Mouse (Mus musculus): ENCODE measurements around the gene Iqcm. TPM values are rescaled to one million over a fixed set of nuclear protein-coding genes. Genes with fewer than 3 reads are reported as not detected.

Iqcm gene
- polyA plus RNA-seq, 2 experiments = not detected

DNA sequence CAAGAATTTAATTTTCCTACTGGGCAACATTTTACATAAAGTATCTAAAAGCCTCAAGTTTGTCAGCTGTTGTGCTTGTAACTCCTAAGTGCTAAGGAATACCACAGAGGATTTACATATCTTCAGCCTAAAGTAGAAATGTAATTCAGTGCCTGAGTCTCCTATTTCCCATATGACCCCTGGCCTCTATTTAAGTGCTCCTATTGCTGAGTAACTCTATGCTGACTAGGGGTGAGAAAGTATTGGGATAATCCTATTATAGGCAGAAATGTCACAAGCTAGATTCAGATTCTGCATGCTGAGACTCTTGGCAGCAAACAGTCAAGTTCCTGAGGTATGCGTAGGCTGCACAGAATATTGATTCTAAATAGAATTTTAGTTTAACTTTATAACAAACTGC lies 60.8 kb downstream of the Iqcm start:
- DNase-seq (ENCODE audit: low read depth in 3 of 3, low spot score in 3 of 3) (no peak), ATAC-seq (ENCODE audit: insufficient read depth) (no peak)
- Histone ChIP-seq H3K27me3 (ENCODE audit: control insufficient read depth, insufficient read depth, low read length) (no peaks in the 10 kb centered on the region), H3K9me3 (ENCODE audit: control insufficient read depth, low read length) (no peaks in the 10 kb centered on the region), H3K9ac (replicated peaks) (no peak overlapping the region), H3K27ac (no peak overlapping the region), H3K4me1 (replicated peaks; ENCODE audit: control insufficient read depth in 2 of 2, insufficient read depth in 2 of 2, low read length in 1 of 2) (no peaks in the 10 kb centered on the region), H3K4me2 (ENCODE audit: low read depth) (no peak overlapping the region), H3K36me3 (replicated peaks; ENCODE audit: control insufficient read depth, insufficient read depth, low read depth) (no peaks in the 10 kb centered on the region), H3K4me3 (ENCODE audit: insufficient read depth in 1 of 2, low read depth in 2 of 2, low read length in 2 of 2) (no peak overlapping the region)
- WGBS (ENCODE audit: insufficient replicate concordance) = 53% methylated on average over 1 of the region's 1 CpGs
- no peak for TF ChIP-seq CTCF (IDR thresholded peaks at IDR 0.05; ENCODE audit: low read depth)

DNA sequence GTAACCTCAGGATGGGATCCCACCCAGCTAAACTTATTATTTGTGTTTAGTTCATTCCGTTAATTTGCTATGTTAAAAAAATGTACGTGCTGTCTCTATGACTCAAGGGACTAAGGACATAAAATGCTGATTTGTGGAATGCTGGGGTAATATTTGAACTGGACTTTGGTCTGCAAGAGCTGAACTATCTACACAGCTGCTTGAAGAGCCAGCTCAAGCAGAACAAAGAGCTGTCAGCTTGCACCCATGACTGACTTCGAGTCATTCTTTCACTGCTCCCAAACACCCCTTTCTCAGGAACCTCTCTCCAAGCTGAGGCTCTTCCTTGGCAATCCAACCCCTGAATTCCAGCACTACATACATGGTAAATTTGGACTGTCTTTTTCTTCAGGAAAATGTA lies 65.3 kb downstream of the Iqcm start:
- DNase-seq (ENCODE audit: low read depth in 3 of 3, low spot score in 3 of 3) = no peak
- H3K4me3 ChIP-seq (ENCODE audit: insufficient read depth in 1 of 2, low read depth in 2 of 2, low read length in 2 of 2) = no peak overlapping the region
- no peak for ATAC-seq (ENCODE audit: insufficient read depth)

DNA sequence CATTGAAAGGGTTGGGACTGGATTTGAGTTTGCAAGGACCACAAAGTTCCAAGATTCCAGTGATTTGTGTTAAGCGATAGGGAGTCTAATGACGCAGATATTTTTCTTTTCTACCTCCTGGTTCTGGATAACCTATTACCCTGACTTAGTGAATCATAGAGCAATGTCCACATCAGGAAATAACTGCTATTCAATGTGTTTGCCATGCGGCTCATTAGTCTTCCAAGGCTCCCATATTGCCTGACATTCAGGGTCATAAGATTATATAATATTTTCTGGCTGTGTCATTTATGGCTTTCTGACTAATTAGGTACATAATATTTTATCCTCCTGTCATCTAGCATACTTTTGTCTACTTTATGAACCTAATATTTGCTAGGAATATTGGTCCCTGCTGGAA lies 100.8 kb downstream of the Iqcm start:
- DNase-seq (ENCODE audit: low read depth in 3 of 3, low spot score in 3 of 3) = no peak
- ATAC-seq (ENCODE audit: insufficient read depth) = no peak
- Histone ChIP-seq H3K4me1 (replicated peaks; ENCODE audit: control insufficient read depth in 2 of 2, insufficient read depth in 2 of 2, low read length in 1 of 2) (no peaks in the 10 kb centered on the region), H3K27ac (no peak overlapping the region), H3K4me2 (ENCODE audit: low read depth) (no peak overlapping the region), H3K9ac (replicated peaks) (no peak overlapping the region), H3K27me3 (ENCODE audit: control insufficient read depth, insufficient read depth, low read length) (no peaks in the 10 kb centered on the region), H3K4me3 (ENCODE audit: insufficient read depth in 1 of 2, low read depth in 2 of 2, low read length in 2 of 2) (no peak overlapping the region), H3K9me3 (ENCODE audit: control insufficient read depth, low read length) (no peaks in the 10 kb centered on the region), H3K36me3 (replicated peaks; ENCODE audit: control insufficient read depth, insufficient read depth, low read depth) (no peaks in the 10 kb centered on the region)
- no peak for TF ChIP-seq EP300 (IDR thresholded peaks at IDR 0.05; ENCODE audit: low read depth)
- no peak for TF ChIP-seq CTCF (IDR thresholded peaks at IDR 0.05; ENCODE audit: low read depth)
- WGBS (ENCODE audit: insufficient replicate concordance) = 62% methylated on average over 3 of the region's 3 CpGs

More for the DNA sequence above, 65.3 kb downstream of the Iqcm start:
- TF ChIP-seq CTCF (IDR thresholded peaks at IDR 0.05; ENCODE audit: low read depth) (no peak), EP300 (IDR thresholded peaks at IDR 0.05; ENCODE audit: low read depth) (no peak)
- no peak overlapping the region for H3K27ac ChIP-seq
- no peaks in the 10 kb centered on the region for H3K9me3 ChIP-seq (ENCODE audit: control insufficient read depth, low read length)
- no peaks in the 10 kb centered on the region for H3K27me3 ChIP-seq (ENCODE audit: control insufficient read depth, insufficient read depth, low read length)
- 54% methylated on average over 3 of the region's 3 CpGs for WGBS (ENCODE audit: insufficient replicate concordance)
- H3K9ac ChIP-seq (replicated peaks) = no peak overlapping the region
- no peaks in the 10 kb centered on the region for H3K4me1 ChIP-seq (replicated peaks; ENCODE audit: control insufficient read depth in 2 of 2, insufficient read depth in 2 of 2, low read length in 1 of 2)
- H3K36me3 ChIP-seq (replicated peaks; ENCODE audit: control insufficient read depth, insufficient read depth, low read depth) = no peaks in the 10 kb centered on the region
- H3K4me2 ChIP-seq (ENCODE audit: low read depth) = no peak overlapping the region

DNA sequence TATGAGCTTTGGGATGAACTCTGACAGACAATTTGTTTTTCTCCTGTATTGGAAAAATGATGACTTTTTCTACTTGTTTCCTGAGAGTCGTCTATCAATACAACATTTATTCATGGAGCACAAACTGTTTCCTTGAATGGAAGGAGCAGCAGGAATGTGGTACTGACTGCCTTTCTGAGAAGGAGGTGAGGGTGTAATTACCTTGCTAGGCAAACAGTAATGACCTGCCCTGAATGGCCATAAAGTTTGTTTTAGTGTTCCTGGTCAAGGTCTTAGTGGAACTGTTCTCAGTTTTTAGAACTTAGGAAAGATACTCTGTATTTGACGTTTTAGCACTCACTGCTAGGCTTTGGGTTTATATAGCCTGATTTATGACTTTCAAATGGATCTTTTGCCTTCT lies 147.8 kb downstream of the Iqcm start:
- Histone ChIP-seq H3K9ac (replicated peaks) (no peak overlapping the region), H3K9me3 (ENCODE audit: control insufficient read depth, low read length) (no peaks in the 10 kb centered on the region), H3K4me3 (ENCODE audit: insufficient read depth in 1 of 2, low read depth in 2 of 2, low read length in 2 of 2) (no peak overlapping the region), H3K36me3 (replicated peaks; ENCODE audit: control insufficient read depth, insufficient read depth, low read depth) (no peaks in the 10 kb centered on the region), H3K4me2 (ENCODE audit: low read depth) (no peak overlapping the region), H3K27me3 (ENCODE audit: control insufficient read depth, insufficient read depth, low read length) (no peaks in the 10 kb centered on the region), H3K27ac (no peak overlapping the region), H3K4me1 (replicated peaks; ENCODE audit: control insufficient read depth in 2 of 2, insufficient read depth in 2 of 2, low read length in 1 of 2) (no peaks in the 10 kb centered on the region)
- ATAC-seq (ENCODE audit: insufficient read depth) = no peak
- TF ChIP-seq EP300 (IDR thresholded peaks at IDR 0.05; ENCODE audit: low read depth) (no peak), CTCF (IDR thresholded peaks at IDR 0.05; ENCODE audit: low read depth) (no peak)
- DNase-seq (ENCODE audit: low read depth in 3 of 3, low spot score in 3 of 3) = no peak
- 50% methylated on average over 2 of the region's 2 CpGs for whole genome bisulfite sequencing (ENCODE audit: insufficient replicate concordance)

DNA sequence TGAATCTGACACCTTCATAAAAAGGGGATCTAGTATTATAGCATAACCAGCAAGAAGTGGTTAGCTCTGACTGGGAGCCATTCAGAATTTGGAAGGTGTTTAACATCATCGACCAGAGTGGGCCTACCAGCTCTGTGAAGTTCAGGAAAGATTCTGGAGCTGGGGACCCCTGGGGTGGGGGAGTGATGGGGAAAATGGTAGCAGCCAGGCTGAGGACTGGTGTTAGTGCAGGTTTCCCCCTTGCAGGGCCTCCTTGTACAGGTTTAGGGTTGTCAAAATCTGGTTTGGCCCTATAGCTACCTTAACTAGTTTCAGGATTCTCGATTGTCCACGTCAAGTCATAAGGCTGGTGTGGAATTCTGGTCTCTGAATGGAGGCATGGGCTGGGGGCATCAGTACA lies 194.5 kb downstream of the Iqcm start:
- Histone ChIP-seq H3K27me3 (ENCODE audit: control insufficient read depth, insufficient read depth, low read length) (no peaks in the 10 kb centered on the region), H3K27ac (no peak overlapping the region), H3K9ac (replicated peaks) (no peak overlapping the region), H3K9me3 (ENCODE audit: control insufficient read depth, low read length) (no peaks in the 10 kb centered on the region), H3K36me3 (replicated peaks; ENCODE audit: control insufficient read depth, insufficient read depth, low read depth) (no peaks in the 10 kb centered on the region), H3K4me3 (ENCODE audit: insufficient read depth in 1 of 2, low read depth in 2 of 2, low read length in 2 of 2) (no peak overlapping the region), H3K4me2 (ENCODE audit: low read depth) (no peak overlapping the region), H3K4me1 (replicated peaks; ENCODE audit: control insufficient read depth in 2 of 2, insufficient read depth in 2 of 2, low read length in 1 of 2) (no peaks in the 10 kb centered on the region)
- TF ChIP-seq CTCF (IDR thresholded peaks at IDR 0.05; ENCODE audit: low read depth) = no peak
- no peak for TF ChIP-seq EP300 (IDR thresholded peaks at IDR 0.05; ENCODE audit: low read depth)
- DNase-seq (ENCODE audit: low read depth in 3 of 3, low spot score in 3 of 3) = no peak
- no peak for ATAC-seq (ENCODE audit: insufficient read depth)
- 57% methylated on average over 3 of the region's 3 CpGs for WGBS (ENCODE audit: insufficient replicate concordance)
